Mouse (Mus musculus) hindbrain, embryonic 15.5 days (tissue): Measurements from ENCODE around the gene Eif4h. TPM values are rescaled to one million over a fixed set of nuclear protein-coding genes. Genes with fewer than 3 reads are reported as not detected.
A peak's percentile ranks its signal among the peaks of the same experiment; 100 is the strongest.

ENCODE experiments used
- ATAC-seq: fragments of 200-750 bp; cut with Nextera tagmentation; 2 replicates; pipeline ENCODE4 v1.8.0; 2017; ENCODE audit warnings: low read depth, moderate number of reproducible peaks, moderate TSS enrichment; ENCODE audit not compliant: low FRiP score
- H3K27ac ChIP-seq: fragments of 300-500 bp; sonication (generic); replicated peaks from 2 replicates; pipeline ENCODE4 v1.5.1; 2015; ENCODE audit warnings: mild to moderate bottlenecking, inconsistent platforms
- H3K27me3 ChIP-seq: fragments of 300-500 bp; sonication (generic); 2 replicates; pipeline ENCODE4 v1.6.1; 2015; ENCODE audit warnings: control low read depth, inconsistent platforms
- H3K36me3 ChIP-seq: fragments of 300-500 bp; sonication (generic); 2 replicates; pipeline ENCODE4 v1.6.1; 2015; ENCODE audit warnings: control low read depth, inconsistent platforms
- H3K4me1 ChIP-seq: fragments of 300-500 bp; sonication (generic); replicated peaks from 2 replicates; pipeline ENCODE4 v1.6.1; 2015; ENCODE audit warnings: control low read depth, inconsistent platforms
- H3K4me2 ChIP-seq: fragments of 300-500 bp; sonication (generic); 2 replicates; pipeline ENCODE4 v1.6.1; 2015; ENCODE audit warnings: moderate library complexity, mild to moderate bottlenecking, inconsistent platforms
- H3K4me3 ChIP-seq: fragments of 300-500 bp; sonication (generic); 2 replicates; pipeline ENCODE4 v1.5.1; 2015; ENCODE audit warnings: mild to moderate bottlenecking, inconsistent platforms
- H3K9ac ChIP-seq: fragments of 300-500 bp; sonication (generic); 2 replicates; pipeline ENCODE4 v1.6.1; 2015; ENCODE audit warnings: inconsistent platforms
- H3K9me3 ChIP-seq: fragments of 300-500 bp; sonication (generic); 2 replicates; pipeline ENCODE4 v1.6.1; 2016; ENCODE audit warnings: control low read depth, inconsistent platforms
- WGBS: fragments of 180-500 bp; shearing (Covaris S2); methylation state at CpG from one replicate; pipeline ENCODE4 v1.1.7; 2015; 5-methylcytosine and 5-hydroxymethylcytosine counted together
- polyA plus RNA-seq: library from polyadenylated mRNA; unstranded; fragments of >200 nt; fragmentation: Nextera tagmentation; extraction: Ambion mirVana; gene quantifications from 2 replicates; pipeline ENCODE4 v1.2.1, GENCODE M21; 2015

Eif4h gene
- polyA plus RNA-seq, 1 experiment from 2014 or later: 336 TPM

- 90% methylated on average over 9 of the region's 9 CpGs for WGBS
- ATAC-seq: no peak
- Histone ChIP-seq H3K4me2 (no peak overlapping the region), H3K27ac (no peak overlapping the region), H3K9ac (no peak overlapping the region), H3K4me3 (no peak overlapping the region), H3K4me1 (no peaks in the 10 kb centered on the region), H3K36me3 (peaks cover 38% of the 10 kb centered on the region), H3K27me3 (no peaks in the 10 kb centered on the region), H3K9me3 (no peaks in the 10 kb centered on the region)
Measured at GRCm38 (mm10) chr5:134593093-134593492, 46.2 kb downstream of the Eif4h start.

- no peak for ATAC-seq
- Histone ChIP-seq H3K4me2 (no peak overlapping the region), H3K36me3 (peaks cover 33% of the 10 kb centered on the region), H3K27ac (no peak overlapping the region), H3K9me3 (no peaks in the 10 kb centered on the region), H3K27me3 (no peaks in the 10 kb centered on the region), H3K9ac (no peak overlapping the region), H3K4me3 (no peak overlapping the region), H3K4me1 (no peaks in the 10 kb centered on the region)
- WGBS: 92% methylated on average over 11 of the region's 11 CpGs
Measured at GRCm38 (mm10) chr5:134592026-134592581, 47.2 kb downstream of the Eif4h start.

- H3K9ac ChIP-seq: no peak overlapping the region
- no peak for ATAC-seq
- no peaks in the 10 kb centered on the region for H3K27me3 ChIP-seq
- no peak overlapping the region for H3K4me2 ChIP-seq
- H3K4me1 ChIP-seq: no peaks in the 10 kb centered on the region
- 88% methylated on average over 3 of the region's 3 CpGs for WGBS
- H3K36me3 ChIP-seq: peaks cover 16% of the 10 kb centered on the region
- H3K9me3 ChIP-seq: no peaks in the 10 kb centered on the region
- H3K27ac ChIP-seq: no peak overlapping the region
- H3K4me3 ChIP-seq: no peak overlapping the region
Measured at GRCm38 (mm10) chr5:134589900-134590299, 49.4 kb downstream of the Eif4h start.

- no peak for ATAC-seq
- no peaks in the 10 kb centered on the region for H3K36me3 ChIP-seq
- H3K27ac ChIP-seq: no peak overlapping the region
- no peaks in the 10 kb centered on the region for H3K27me3 ChIP-seq
- no peaks in the 10 kb centered on the region for H3K9me3 ChIP-seq
- H3K4me2 ChIP-seq: no peak overlapping the region
- no peak overlapping the region for H3K9ac ChIP-seq
- no peak overlapping the region for H3K4me3 ChIP-seq
- WGBS: 92% methylated on average over 5 of the region's 5 CpGs
- H3K4me1 ChIP-seq: peaks cover 14% of the 10 kb centered on the region
Measured at GRCm38 (mm10) chr5:134584798-134585197, 54.5 kb downstream of the Eif4h start.

GRCm38 (mm10) chr5:134583884-134584213, 55.4 kb downstream of the Eif4h start:
- Histone ChIP-seq H3K4me3 (no peak overlapping the region), H3K9ac (no peak overlapping the region), H3K9me3 (no peaks in the 10 kb centered on the region), H3K36me3 (no peaks in the 10 kb centered on the region), H3K4me1 (peaks cover 14% of the 10 kb centered on the region), H3K4me2 (no peak overlapping the region), H3K27me3 (no peaks in the 10 kb centered on the region), H3K27ac (no peak overlapping the region)
- WGBS: 76% methylated on average over 3 of the region's 3 CpGs
- no peak for ATAC-seq

- Histone ChIP-seq H3K9me3 (no peaks in the 10 kb centered on the region), H3K27me3 (no peaks in the 10 kb centered on the region), H3K9ac (peak overlapping the region; percentile 97), H3K4me1 (peaks cover 14% of the 10 kb centered on the region), H3K4me2 (peak overlapping the region; percentile 83), H3K36me3 (no peaks in the 10 kb centered on the region), H3K4me3 (peak overlapping the region; percentile 82), H3K27ac (0 out of 2 replicates have a peak overlapping the region, but pooled peaks have one; percentile 18)
- WGBS: 29% methylated on average over 15 of the region's 15 CpGs
- ATAC-seq: no peak
Measured at GRCm38 (mm10) chr5:134583006-134583883, 56.0 kb downstream of the Eif4h start.

GRCm38 (mm10) chr5:134582221-134582907, 56.9 kb downstream of the Eif4h start:
- Histone ChIP-seq H3K4me2 (peak overlapping the region; percentile 83), H3K9ac (peak overlapping the region; percentile 97), H3K36me3 (no peaks in the 10 kb centered on the region), H3K4me1 (peaks cover 14% of the 10 kb centered on the region), H3K27me3 (no peaks in the 10 kb centered on the region), H3K27ac (0 out of 2 replicates have a peak overlapping the region, but pooled peaks have one; percentile 18), H3K4me3 (peak overlapping the region; percentile 82), H3K9me3 (no peaks in the 10 kb centered on the region)
- ATAC-seq: peak; percentile 96
- whole genome bisulfite sequencing: 7% methylated on average over 30 of the region's 30 CpGs

- H3K36me3 ChIP-seq: no peaks in the 10 kb centered on the region
Measured at GRCm38 (mm10) chr5:134581146-134581545, 58.1 kb downstream of the Eif4h start, which contains the start of gene Rfc2. TSS of gene Rfc2 (plus strand) at chr5:134581366.

GRCm38 (mm10) chr5:134579135-134579534, 60.2 kb downstream of the Eif4h start:
- Histone ChIP-seq H3K4me1 (peaks cover 13% of the 10 kb centered on the region), H3K4me2 (no peak overlapping the region), H3K36me3 (no peaks in the 10 kb centered on the region), H3K27me3 (no peaks in the 10 kb centered on the region), H3K9ac (no peak overlapping the region), H3K4me3 (no peak overlapping the region), H3K27ac (no peak overlapping the region), H3K9me3 (no peaks in the 10 kb centered on the region)
- 65% methylated on average over 3 of the region's 3 CpGs for WGBS
- no peak for ATAC-seq

More at GRCm38 (mm10) chr5:134581146-134581545, 58.1 kb downstream of the Eif4h start, which contains the start of gene Rfc2:
- Histone ChIP-seq H3K4me1 (peaks cover 14% of the 10 kb centered on the region), H3K4me3 (no peak within 1 kb of the TSS), H3K4me2 (no peak within 1 kb of the TSS), H3K9me3 (no peaks in the 10 kb centered on the region), H3K9ac (no peak within 1 kb of the TSS), H3K27me3 (no peaks in the 10 kb centered on the region), H3K27ac (no peak within 1 kb of the TSS)
- 84% methylated on average over 5 of the region's 5 CpGs for WGBS
- ATAC-seq: no peak

- WGBS: 90% methylated on average over 7 of the region's 7 CpGs
- H3K27ac ChIP-seq: no peak overlapping the region
- no peaks in the 10 kb centered on the region for H3K36me3 ChIP-seq
- ATAC-seq: no peak
- H3K4me3 ChIP-seq: no peak overlapping the region
- H3K4me1 ChIP-seq: peaks cover 4% of the 10 kb centered on the region
- no peaks in the 10 kb centered on the region for H3K9me3 ChIP-seq
- H3K4me2 ChIP-seq: no peak overlapping the region
- H3K27me3 ChIP-seq: no peaks in the 10 kb centered on the region
- H3K9ac ChIP-seq: no peak overlapping the region
Measured at GRCm38 (mm10) chr5:134577534-134577933, 61.8 kb downstream of the Eif4h start.

GRCm38 (mm10) chr5:134576517-134577220, 62.6 kb downstream of the Eif4h start:
- ATAC-seq: no peak
- Histone ChIP-seq H3K9ac (no peak overlapping the region), H3K9me3 (no peaks in the 10 kb centered on the region), H3K36me3 (no peaks in the 10 kb centered on the region), H3K4me1 (peaks cover 11% of the 10 kb centered on the region), H3K27me3 (no peaks in the 10 kb centered on the region), H3K4me3 (no peak overlapping the region), H3K27ac (no peak overlapping the region), H3K4me2 (no peak overlapping the region)
- WGBS: 84% methylated on average over 14 of the region's 14 CpGs
